Mouse (Mus musculus): Measurements from ENCODE around the gene Clec10a. TPM values are rescaled to one million over a fixed set of nuclear protein-coding genes. Genes with fewer than 3 reads are reported as not detected.

The Clec10a gene
- polyA plus RNA-seq (2012; rRNA removed), result 0.40 and 2.1 TPM in 2 replicates

GRCm38 (mm10) chr11:70155897-70156296 is at the start of gene Clec10a:
Gene Clec10a (plus strand): TSS chr11:70156197.

GRCm38 (mm10) chr11:70129926-70130379 is 26.0 kb upstream of the Clec10a start, which contains the start of gene Mgl2:
Gene Mgl2 (plus strand): TSS chr11:70130329.

GRCm38 (mm10) chr11:70212423-70212822 is 56.4 kb downstream of the Clec10a start, which contains the start of gene Slc16a11:
Gene Slc16a11 (plus strand): TSS chr11:70212752.

Other genes starting within 250 kb of the Clec10a start
- gene Gps2, start 242.3 kb upstream of the Clec10a start, polyA plus RNA-seq (2012; rRNA removed), result 71.0 and 88.1 TPM in 2 replicates
- gene Eif5a, start 234.2 kb upstream of the Clec10a start, polyA plus RNA-seq (2012; rRNA removed), result 1,164 and 1,181 TPM in 2 replicates
- 23.1 and 36.5 TPM in 2 replicates for gene Ybx2, start 220.4 kb upstream of the Clec10a start, polyA plus RNA-seq (2012; rRNA removed)
- 10.3 and 24.4 TPM in 2 replicates for gene Slc2a4, start 208.0 kb upstream of the Clec10a start, polyA plus RNA-seq (2012; rRNA removed)
- 2.3 and 5.7 TPM in 2 replicates for gene Cldn7, start 191.4 kb upstream of the Clec10a start, polyA plus RNA-seq (2012; rRNA removed)
- 88.4 and 139 TPM in 2 replicates for gene Ctdnep1, start 175.0 kb upstream of the Clec10a start, polyA plus RNA-seq (2012; rRNA removed)
- gene Elp5, start 173.7 kb upstream of the Clec10a start, polyA plus RNA-seq (2012; rRNA removed), result 112 and 147 TPM in 2 replicates
- 303 and 380 TPM in 2 replicates for gene Gabarap, start 165.1 kb upstream of the Clec10a start, polyA plus RNA-seq (2012; rRNA removed)
- gene Phf23, start 160.4 kb upstream of the Clec10a start, polyA plus RNA-seq (2012; rRNA removed), result 66.5 and 98.1 TPM in 2 replicates
- 32.7 and 40.0 TPM in 2 replicates for gene Dvl2, start 155.6 kb upstream of the Clec10a start, polyA plus RNA-seq (2012; rRNA removed)
- gene Acadvl, start 140.8 kb upstream of the Clec10a start, polyA plus RNA-seq (2012; rRNA removed), result 32.6 and 38.6 TPM in 2 replicates
- gene Dlg4, start 139.3 kb upstream of the Clec10a start, polyA plus RNA-seq (2012; rRNA removed), result 71.2 and 101 TPM in 2 replicates
- gene Asgr1, start 102.1 kb upstream of the Clec10a start, polyA plus RNA-seq (2012; rRNA removed), result 1.4 TPM in 2 replicates
- 0.49 and 0.56 TPM in 2 replicates for gene Asgr2, start 63.6 kb upstream of the Clec10a start, polyA plus RNA-seq (2012; rRNA removed)
- 0.19 and 0.31 TPM in 2 replicates for gene Mgl2, start 25.9 kb upstream of the Clec10a start, polyA plus RNA-seq (2012; rRNA removed)
- gene Slc16a11, start 56.6 kb downstream of the Clec10a start, polyA plus RNA-seq (2012; rRNA removed), result 0.35 and 0.47 TPM in 2 replicates
- 11.0 and 43.0 TPM in 2 replicates for gene Slc16a13, start 64.9 kb downstream of the Clec10a start, polyA plus RNA-seq (2012; rRNA removed)
- 5.3 and 7.2 TPM in 2 replicates for gene Bcl6b, start 73.6 kb downstream of the Clec10a start, polyA plus RNA-seq (2012; rRNA removed)
- gene 0610010K14Rik, start 81.7 kb downstream of the Clec10a start, polyA plus RNA-seq (2012; rRNA removed), result 152 and 226 TPM in 2 replicates
- gene Gm21988, start 83.6 kb downstream of the Clec10a start, polyA plus RNA-seq (2012; rRNA removed), result 11.4 and 21.8 TPM in 2 replicates
- gene Rnasek, start 83.6 kb downstream of the Clec10a start, polyA plus RNA-seq (2012; rRNA removed), result 3.4 and 39.5 TPM in 2 replicates
- 2.6 and 3.1 TPM in 2 replicates for gene Alox12, start 99.2 kb downstream of the Clec10a start, polyA plus RNA-seq (2012; rRNA removed)
- gene Alox12e, start 166.4 kb downstream of the Clec10a start, polyA plus RNA-seq (2012; rRNA removed), result not detected in 2 replicates
- gene Alox15, start 195.8 kb downstream of the Clec10a start, polyA plus RNA-seq (2012; rRNA removed), result 0.18 and 0.55 TPM in 2 replicates